Mouse (Mus musculus) R1 (cell line): ENCODE data around the gene Wnt9b.

ENCODE experiments used
- DNase-seq: peaks from one replicate; pipeline ENCODE4 v3.0.0-alpha.2; 2018; ENCODE audit warnings: low read depth, low spot score

Wnt9b gene

GRCm38 (mm10) chr11:103749306-103750089, at the start of gene Wnt9b:
Gene Wnt9b (minus strand): TSS chr11:103749821.
- DNase-seq: peak; percentile 56

GRCm38 (mm10) chr11:103789951-103790350, 40.3 kb upstream of the Wnt9b start:
- DNase-seq: no peak

- DNase-seq: no peak
These were observed 30.5 kb upstream of the Wnt9b start for GRCm38 (mm10) chr11:103780152-103780551.

- DNase-seq: no peak
These were observed 24.6 kb upstream of the Wnt9b start for GRCm38 (mm10) chr11:103774228-103774530.

GRCm38 (mm10) chr11:103773387-103774227, 24.0 kb upstream of the Wnt9b start, which contains the start of gene Wnt3:
Gene Wnt3 (plus strand): TSS chr11:103774150.
- DNase-seq: peak; percentile 71

GRCm38 (mm10) chr11:103772505-103773386, 23.1 kb upstream of the Wnt9b start:
- no peak for DNase-seq

- DNase-seq: no peak
These were observed 21.7 kb upstream of the Wnt9b start for GRCm38 (mm10) chr11:103771160-103771817.

GRCm38 (mm10) chr11:103765556-103766011, 16.0 kb upstream of the Wnt9b start:
- no peak for DNase-seq

GRCm38 (mm10) chr11:103764601-103765000, 15.0 kb upstream of the Wnt9b start:
- DNase-seq: no peak

GRCm38 (mm10) chr11:103763410-103764163, 14.0 kb upstream of the Wnt9b start:
- peak; percentile 76 for DNase-seq

GRCm38 (mm10) chr11:103760891-103761290, 11.3 kb upstream of the Wnt9b start:
- DNase-seq: peak; percentile 56

GRCm38 (mm10) chr11:103760101-103760500, 10.5 kb upstream of the Wnt9b start:
- peak; percentile 44 for DNase-seq

- peak; percentile 75 for DNase-seq
These were observed 9.1 kb upstream of the Wnt9b start for GRCm38 (mm10) chr11:103758706-103759105.

GRCm38 (mm10) chr11:103758054-103758453, 8.4 kb upstream of the Wnt9b start:
- DNase-seq: peak; percentile 70

GRCm38 (mm10) chr11:103750612-103751011, 991 bp upstream of the Wnt9b start:
- no peak for DNase-seq

GRCm38 (mm10) chr11:103735046-103735781, 14.4 kb downstream of the Wnt9b start:
- no peak for DNase-seq

- no peak for DNase-seq
These were observed 15.1 kb downstream of the Wnt9b start for GRCm38 (mm10) chr11:103734411-103735045.

GRCm38 (mm10) chr11:103733961-103734360, 15.7 kb downstream of the Wnt9b start:
- no peak for DNase-seq

GRCm38 (mm10) chr11:103733069-103733468, 16.6 kb downstream of the Wnt9b start:
- DNase-seq: no peak
